Mouse (Mus musculus) telencephalon, adult 2 months (tissue): ENCODE data around the gene Hcrt.

Experiments used
- DNase-seq: peaks from one replicate; pipeline ENCODE4 v3.0.0-alpha.2; 2011; ENCODE audit warnings: low read depth, low spot score

Gene Hcrt

GRCm38 (mm10) chr11:100735954-100736745, 26.6 kb downstream of the Hcrt start:
- no peak for DNase-seq

- DNase-seq, result no peak
These were observed 27.4 kb downstream of the Hcrt start for GRCm38 (mm10) chr11:100735134-100735865.

DNA sequence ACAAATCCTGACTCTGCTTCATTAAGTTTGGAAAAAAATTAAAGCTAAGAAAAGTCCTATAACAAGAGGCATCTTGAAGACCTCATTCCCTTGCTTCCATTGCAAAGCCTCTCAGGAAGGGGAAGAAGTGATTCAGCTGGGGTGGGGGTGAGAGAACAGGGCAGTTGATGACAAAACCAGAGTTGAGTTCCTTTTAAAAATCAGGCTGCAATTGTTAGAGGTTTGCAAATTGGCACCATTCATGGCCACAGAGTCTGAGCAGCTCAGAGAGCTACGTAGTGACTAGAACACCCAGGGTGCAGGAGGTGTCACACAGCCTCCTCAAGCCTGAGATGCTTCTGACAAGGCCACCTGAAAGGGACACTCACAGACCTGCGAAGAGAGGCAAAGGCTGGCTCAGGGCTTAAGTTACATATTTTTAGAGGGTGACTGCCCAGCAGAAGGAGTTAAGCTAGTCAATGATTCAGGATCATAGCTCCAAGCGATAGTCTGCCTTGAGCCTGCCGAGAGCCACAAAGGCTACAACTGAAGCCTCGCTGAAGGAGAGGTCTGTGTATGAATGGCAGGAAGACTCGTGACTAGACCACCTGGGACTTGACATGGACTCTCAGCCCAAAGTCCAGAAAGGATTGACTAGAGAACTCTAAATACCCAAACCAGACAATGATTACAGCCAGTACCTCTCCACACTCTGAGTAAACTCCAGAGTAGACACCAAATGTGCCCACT, 32.1 kb downstream of the Hcrt start:
- no peak for DNase-seq

- no peak for DNase-seq
These were observed 32.8 kb downstream of the Hcrt start for GRCm38 (mm10) chr11:100729976-100730375.

- DNase-seq, result no peak
These were observed 34.1 kb downstream of the Hcrt start for GRCm38 (mm10) chr11:100728601-100729000.

DNA sequence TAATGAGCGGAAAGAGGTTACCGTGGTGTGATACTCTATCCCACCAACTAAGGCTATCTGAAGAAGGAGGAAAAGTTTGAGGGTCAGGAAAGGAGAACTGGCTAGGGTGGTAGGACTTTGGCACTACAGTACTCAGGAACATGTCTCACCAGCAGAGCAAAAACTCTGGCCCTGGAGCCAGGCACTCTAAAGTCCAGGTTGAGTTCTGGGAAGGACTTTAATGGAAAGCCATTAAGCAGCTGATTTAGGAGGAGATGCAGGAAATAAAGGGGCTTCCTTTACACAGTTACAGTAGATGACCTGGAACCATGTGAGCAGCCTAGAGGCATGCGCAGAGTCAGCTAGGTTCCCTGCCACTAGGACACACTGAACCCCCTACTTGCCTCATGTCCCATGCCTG, 35.5 kb downstream of the Hcrt start:
- DNase-seq, result no peak

DNA sequence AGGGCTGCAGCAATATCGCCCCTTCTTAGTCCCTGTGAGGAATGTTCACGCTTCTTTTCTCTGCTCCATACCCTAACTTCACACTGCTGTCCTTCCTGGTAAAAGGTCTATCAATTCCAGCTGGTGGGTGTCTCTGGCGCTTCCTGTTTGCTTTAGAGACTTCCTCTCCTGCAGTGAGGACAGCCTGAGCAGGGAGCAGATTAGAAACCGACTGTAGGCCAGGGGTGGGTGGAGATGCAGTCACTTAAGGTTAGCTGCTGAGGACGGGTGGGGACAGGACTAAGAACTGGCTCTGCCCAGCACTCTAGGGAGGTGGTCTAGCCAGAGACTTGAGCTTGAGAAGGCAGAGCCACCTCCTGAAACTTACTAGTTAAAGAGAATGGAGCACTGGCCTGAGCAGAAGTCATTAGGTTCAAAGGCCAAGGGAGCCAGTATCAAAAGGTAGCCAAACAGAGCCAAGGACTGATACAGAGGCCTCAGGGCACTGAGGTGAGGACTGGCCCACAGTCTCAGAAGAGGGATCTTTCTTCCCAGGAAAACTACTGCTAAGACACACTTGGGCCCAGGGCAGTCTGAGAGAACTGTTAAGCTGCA, 37.7 kb downstream of the Hcrt start:
- no peak for DNase-seq

GRCm38 (mm10) chr11:100722493-100723028, 40.2 kb downstream of the Hcrt start:
- no peak for DNase-seq

DNA sequence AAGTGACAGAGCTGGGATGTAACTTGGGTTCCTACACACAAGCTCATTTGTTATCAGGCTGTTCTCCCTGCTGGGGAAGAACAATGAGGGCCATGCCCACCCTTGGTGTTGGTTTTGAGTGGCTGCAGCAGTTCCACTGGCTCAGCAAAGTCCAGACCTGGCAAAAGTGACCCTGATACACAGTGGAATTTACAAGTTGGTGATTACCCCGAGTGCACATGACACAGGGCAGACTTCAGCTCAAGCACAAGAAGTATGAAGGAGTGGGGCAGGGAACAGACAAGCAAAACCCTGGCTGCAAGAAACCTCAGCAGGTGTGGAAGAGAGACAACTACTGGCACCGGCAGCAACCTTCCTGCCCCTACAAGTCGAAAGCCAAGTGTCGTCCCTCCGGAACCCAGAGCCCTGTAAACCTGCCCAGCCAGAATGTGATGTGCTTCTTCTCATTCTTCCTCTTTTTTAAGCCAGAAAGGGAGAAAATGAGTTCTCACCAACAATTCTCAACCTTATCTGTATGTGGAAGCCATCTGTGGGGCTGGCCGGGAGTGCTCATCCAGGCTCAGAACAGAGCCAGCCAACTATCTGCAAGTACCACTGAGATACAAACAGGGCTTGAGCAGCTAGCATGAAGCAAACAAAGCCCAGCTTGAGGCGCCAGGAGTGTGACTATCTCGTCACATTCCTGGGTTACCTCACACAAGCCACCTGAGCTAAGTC, 40.8 kb downstream of the Hcrt start:
- DNase-seq, result no peak

DNA sequence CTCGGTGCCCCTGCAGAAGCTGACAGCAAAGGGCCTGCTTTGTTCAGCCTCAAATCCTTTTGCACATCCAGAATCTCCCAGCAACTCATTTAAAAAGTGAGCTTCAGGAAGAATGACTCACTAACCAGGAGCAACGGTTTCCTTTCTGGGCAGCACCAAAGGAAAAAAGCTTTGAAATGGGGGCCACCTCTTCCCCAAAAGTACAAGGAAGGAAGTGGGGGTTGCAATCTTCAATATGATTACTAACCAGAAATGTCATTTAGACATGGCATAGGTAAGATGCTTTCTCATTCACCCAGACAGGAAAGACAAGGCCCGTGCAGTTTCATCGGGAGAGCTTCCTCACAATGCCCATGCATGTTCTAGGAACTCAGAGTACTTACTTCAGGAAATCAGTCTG, 41.5 kb downstream of the Hcrt start:
- DNase-seq, result no peak

GRCm38 (mm10) chr11:100720345-100720744, 42.4 kb downstream of the Hcrt start:
- DNase-seq, result no peak

DNA sequence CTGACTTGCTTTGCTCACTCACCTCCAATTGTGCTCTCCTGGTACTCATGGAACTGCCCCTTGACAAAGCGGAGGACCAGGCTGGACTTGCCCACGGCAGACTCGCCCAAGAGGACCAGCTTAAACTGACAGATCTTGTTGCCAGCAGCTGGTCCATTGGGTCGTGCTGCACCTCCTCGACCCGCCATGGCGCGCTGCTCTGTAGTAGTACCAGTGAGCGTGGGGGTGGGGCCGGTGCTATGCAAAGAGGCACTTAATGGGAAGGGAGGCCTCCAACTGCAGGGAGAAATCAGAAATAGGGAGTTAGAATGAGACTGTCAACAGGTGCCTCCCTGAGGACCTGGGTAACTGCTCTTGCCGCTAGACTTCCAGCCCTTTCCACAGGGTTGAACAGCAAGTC, 42.8 kb downstream of the Hcrt start:
- DNase-seq, result no peak

DNA sequence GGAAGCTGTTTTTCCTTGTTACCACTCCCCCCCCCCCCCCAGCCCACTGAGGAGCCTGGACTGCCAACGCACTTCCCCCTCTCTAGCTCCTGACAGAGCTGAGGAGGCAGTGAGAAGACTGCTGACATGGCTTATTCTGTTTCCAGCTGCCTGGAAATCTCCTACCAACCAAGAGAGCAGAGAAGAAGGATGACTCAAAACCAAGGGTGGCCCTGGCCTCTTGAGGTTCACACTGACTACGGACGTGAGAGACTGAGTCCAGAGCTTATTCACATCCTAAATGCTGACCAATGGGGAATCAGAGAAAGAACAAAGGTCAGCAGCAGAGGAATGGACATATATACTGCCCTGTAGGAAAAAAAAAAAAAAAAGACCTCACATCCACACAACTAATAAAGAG, 43.4 kb downstream of the Hcrt start:
- DNase-seq, result no peak

- no peak for DNase-seq
These were observed 43.9 kb downstream of the Hcrt start for GRCm38 (mm10) chr11:100718866-100719265.

- no peak for DNase-seq
These were observed 44.3 kb downstream of the Hcrt start for GRCm38 (mm10) chr11:100718462-100718861.

DNA sequence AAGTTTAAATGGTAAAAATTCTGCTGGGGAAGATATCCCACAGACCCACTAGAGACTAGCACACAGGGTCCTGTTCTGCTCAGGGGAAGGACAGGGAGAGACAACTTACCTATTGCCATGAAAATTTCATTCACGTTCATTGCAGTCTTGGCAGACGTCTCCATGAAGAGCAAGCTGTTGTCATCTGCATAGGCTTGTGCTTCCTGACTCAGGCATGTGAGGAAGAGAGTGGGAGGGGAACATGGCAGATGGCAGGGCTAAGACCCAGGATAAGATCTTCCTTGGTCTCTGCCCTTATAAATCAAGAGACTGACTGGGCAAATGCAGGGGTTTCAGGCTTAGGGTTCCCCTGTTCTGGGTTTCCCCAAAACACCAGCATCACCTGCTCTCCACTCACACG, 46.1 kb downstream of the Hcrt start:
- DNase-seq, result no peak

- no peak for DNase-seq
These were observed 47.8 kb downstream of the Hcrt start for GRCm38 (mm10) chr11:100714948-100715347.

- DNase-seq, result no peak
These were observed 48.2 kb downstream of the Hcrt start for GRCm38 (mm10) chr11:100714534-100714915.

DNA sequence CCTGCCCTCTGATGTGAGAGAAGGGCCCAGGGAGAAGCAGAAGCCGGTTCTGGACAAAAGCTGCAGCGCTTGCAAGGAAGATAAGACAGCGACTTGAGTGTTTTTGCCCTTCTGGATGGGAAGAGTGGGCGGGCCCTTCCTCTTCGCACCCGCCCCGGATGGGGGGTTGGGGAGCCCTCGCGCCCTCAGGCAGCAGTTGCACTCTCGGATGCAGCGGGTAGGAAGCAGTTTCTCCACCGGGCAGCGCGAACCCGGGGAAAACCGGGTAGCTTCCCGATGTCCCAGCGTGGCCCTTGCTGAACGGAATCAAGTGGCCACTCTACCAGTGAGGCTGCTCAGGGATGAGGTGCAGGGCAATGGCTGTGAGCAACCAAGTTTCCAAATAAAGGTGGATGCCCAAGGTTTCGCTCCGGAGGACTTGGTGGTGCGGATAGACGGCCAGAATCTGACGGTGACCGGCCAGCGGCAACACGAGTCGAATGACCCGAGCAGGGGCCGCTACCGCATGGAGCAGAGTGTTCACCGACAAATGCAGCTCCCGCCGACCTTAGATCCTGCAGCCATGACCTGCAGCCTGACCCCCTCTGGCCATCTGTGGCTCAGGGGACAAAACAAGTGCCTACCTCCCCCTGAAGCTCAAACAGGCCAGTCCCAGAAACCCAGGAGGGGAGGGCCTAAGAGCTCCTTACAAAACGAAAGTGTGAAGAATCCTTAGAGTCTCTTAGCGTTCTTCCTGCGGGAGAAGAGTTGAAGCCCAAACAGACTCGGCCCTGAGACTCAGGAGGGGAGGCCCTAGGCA, 48.8 kb downstream of the Hcrt start, which contains the start of gene Hspb9:
Hspb9 (plus strand) TSS at position 116 of the 799 bp plus-strand sequence.
- no peak for DNase-seq

GRCm38 (mm10) chr11:100713174-100713573, 49.6 kb downstream of the Hcrt start:
- DNase-seq, result no peak
